Comparison of ENCODE assay signal across 8 mouse cellular contexts in the genomic region with DNA sequence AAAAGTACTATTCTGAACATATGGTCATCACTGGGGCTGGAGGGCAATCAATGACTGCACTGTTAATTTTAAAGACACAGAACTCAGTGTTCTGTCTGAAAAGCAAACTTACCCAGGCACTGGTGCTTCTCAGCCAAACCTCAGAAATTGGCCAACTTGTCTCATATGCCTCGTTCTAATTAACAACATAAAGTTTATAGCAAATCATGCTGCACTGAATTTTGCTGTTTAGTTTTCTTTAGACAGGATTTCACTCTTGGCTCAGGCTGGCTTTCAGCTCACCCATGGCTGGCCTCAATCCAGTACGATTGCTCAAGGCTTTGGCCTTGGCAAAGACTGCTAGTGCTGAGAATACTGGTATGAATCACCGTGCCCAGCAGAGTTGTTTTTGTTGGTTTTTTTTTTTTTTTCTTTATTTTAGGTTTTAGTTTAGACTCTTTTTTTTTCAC. TPM values are rescaled to one million over a fixed set of nuclear protein-coding genes. Genes with fewer than 3 reads are reported as not detected.
DNase-seq lines count a peak whose midpoint lies in the region; ATAC-seq and TF ChIP-seq lines count a peak whose summit lies in the region.

No protein-coding gene starts in this region.

- no peaks in the 10 kb centered on the region; the same call in 1 of the 2 replicates for H3K4me1 ChIP-seq in hindbrain, embryonic 14.5 days (replicated peaks; ENCODE audit: control insufficient read depth, insufficient read depth, low read length)
- H3K4me1 ChIP-seq in hindbrain, embryonic 11.5 days (replicated peaks; ENCODE audit: control insufficient read depth, insufficient read depth, low read length), result no peaks in the 10 kb centered on the region
- H3K4me1 ChIP-seq in lung, adult 2 months (ENCODE audit: control insufficient read depth, insufficient read depth, low read length), result peaks cover 15% of the 10 kb centered on the region

- whole genome bisulfite sequencing in hindbrain, embryonic 14.5 days, result 61% methylated on average over 3 of the region's 3 CpGs
- 80% methylated on average over 3 of the region's 3 CpGs for WGBS in hindbrain, embryonic 11.5 days
- WGBS in lung, adult 2 months, result 9% methylated on average over 3 of the region's 3 CpGs

- no peaks in the 10 kb centered on the region for H3K36me3 ChIP-seq in hindbrain, embryonic 14.5 days (replicated peaks; ENCODE audit: control insufficient read depth, insufficient read depth)
- no peaks in the 10 kb centered on the region for H3K36me3 ChIP-seq in hindbrain, embryonic 11.5 days (ENCODE audit: control insufficient read depth, insufficient read depth, low read length)

- no peak for ATAC-seq in hindbrain, embryonic 14.5 days (ENCODE audit: low FRiP score)
- no peak for ATAC-seq in hindbrain, embryonic 11.5 days (ENCODE audit: low FRiP score)

- no peak overlapping the region for H3K4me2 ChIP-seq in hindbrain, embryonic 14.5 days (replicated peaks)
- no peak overlapping the region for H3K4me2 ChIP-seq in hindbrain, embryonic 11.5 days (replicated peaks; ENCODE audit: low read depth, low read length)

- no peak overlapping the region for H3K9ac ChIP-seq in hindbrain, embryonic 14.5 days
- no peak overlapping the region for H3K9ac ChIP-seq in hindbrain, embryonic 11.5 days (ENCODE audit: low read depth, low read length)

- H3K9me3 ChIP-seq in hindbrain, embryonic 14.5 days (ENCODE audit: control insufficient read depth, low read length), result no peaks in the 10 kb centered on the region
- no peaks in the 10 kb centered on the region for H3K9me3 ChIP-seq in hindbrain, embryonic 11.5 days (ENCODE audit: control insufficient read depth, low read length)

- H3K27ac ChIP-seq in hindbrain, embryonic 14.5 days, result no peak overlapping the region
- no peak overlapping the region for H3K27ac ChIP-seq in hindbrain, embryonic 11.5 days (ENCODE audit: low read depth, low read length)

- peak; percentile 50 for DNase-seq in hindbrain, embryonic 14.5 days (ENCODE audit: low spot score)
- DNase-seq in hindbrain, embryonic 11.5 days (ENCODE audit: low spot score), result no peak
- peak; percentile 90 for DNase-seq in adrenal gland, adult 8-10 months
- peak; percentile 26 to 31 for DNase-seq in frontal cortex, postnatal 14 days (ENCODE audit: low spot score in 2 of 2)
- peak; percentile 70 for DNase-seq in kidney, postnatal 10 days
- DNase-seq in lung, adult 2 months, result peak; percentile 82
- DNase-seq in skeletal muscle tissue, adult 2 months (ENCODE audit: low read depth, low spot score), result peak; percentile 95
- DNase-seq in natural killer cell, adult 2 months (ENCODE audit: low spot score in 2 of 2), result no peak

- no peak overlapping the region for H3K4me3 ChIP-seq in hindbrain, embryonic 14.5 days (replicated peaks; ENCODE audit: low read length)
- H3K4me3 ChIP-seq in hindbrain, embryonic 11.5 days (ENCODE audit: low read depth, low read length), result no peak overlapping the region
- H3K4me3 ChIP-seq in lung, adult 2 months (replicated peaks; ENCODE audit: extremely low read depth, low read depth, low read length), result no peak overlapping the region

- TF ChIP-seq CTCF in lung, adult 2 months (IDR thresholded peaks at IDR 0.05; ENCODE audit: insufficient read depth, low read length), result no peak

- H3K27me3 ChIP-seq in hindbrain, embryonic 14.5 days (ENCODE audit: control insufficient read depth, insufficient read depth, low read length), result no peaks in the 10 kb centered on the region
- H3K27me3 ChIP-seq in hindbrain, embryonic 11.5 days (ENCODE audit: control insufficient read depth, insufficient read depth, low read length), result no peaks in the 10 kb centered on the region

- no peak for TF ChIP-seq POLR2A in lung, adult 2 months (IDR thresholded peaks at IDR 0.05; ENCODE audit: borderline replicate concordance, extremely low read depth, low read depth, low read length)

RNA-seq across cellular contexts. Expression of a gene that starts 24.0 kb away (rescaled TPM):
- 8.1 and 9.6 TPM in 2 replicates for polyA plus RNA-seq in hindbrain, embryonic 14.5 days (2014; fragmentation: Nextera tagmentation; extraction: Ambion mirVana)
- polyA plus RNA-seq in hindbrain, embryonic 11.5 days (2014; fragmentation: Nextera tagmentation; extraction: Ambion mirVana), result 7.1 and 10.7 TPM in 2 replicates
- total RNA-seq in adrenal gland, adult 8-10 months (2022), result 100 to 1,000 TPM; 113 to 176 (median 144) TPM
- polyA plus RNA-seq in lung, adult 2 months (2012; rRNA removed), result 8.0 and 13.5 TPM in 2 replicates

Comparison
In these comparisons a context has a peak if more than half of its experiments do, and no peak if none do; other contexts are left out.
1. DNase-seq: peak in hindbrain, embryonic 14.5 days (single experiment), adrenal gland, adult 8-10 months (single experiment), frontal cortex, postnatal 14 days (2 of 2), kidney, postnatal 10 days (single experiment), lung, adult 2 months (single experiment) and skeletal muscle tissue, adult 2 months (single experiment); none in hindbrain, embryonic 11.5 days (single experiment) and natural killer cell, adult 2 months (0 of 2).